Mouse (Mus musculus) forebrain, embryonic 11.5 days (tissue): ENCODE results near the gene Usp9x. TPM values are rescaled to one million over a fixed set of nuclear protein-coding genes. Genes with fewer than 3 reads are reported as not detected.

Experiments
- ATAC-seq: fragments of 200-750 bp; cut with Nextera tagmentation; replicated peaks from 2 replicates; pipeline ENCODE4 v1.8.0; 2017; ENCODE audit warnings: moderate TSS enrichment; ENCODE audit not compliant: low FRiP score
- DNase-seq: peaks from one replicate; pipeline ENCODE4 v3.0.0-alpha.2; 2017; ENCODE audit warnings: low spot score
- H3K27ac ChIP-seq: fragments of 300-500 bp; sonication (generic); 2 replicates; pipeline ENCODE4 v1.5.1; 2014; ENCODE audit warnings: low read depth, low read length
- H3K27me3 ChIP-seq: fragments of 300-500 bp; sonication (generic); 2 replicates; pipeline ENCODE4 v1.6.1; 2014; ENCODE audit warnings: mild to moderate bottlenecking, low read length, mixed read lengths; ENCODE audit not compliant: control insufficient read depth, insufficient read depth
- H3K36me3 ChIP-seq: fragments of 300-500 bp; sonication (generic); 2 replicates; pipeline ENCODE4 v1.6.1; 2014; ENCODE audit warnings: mild to moderate bottlenecking, low read length, moderate library complexity, mixed read lengths; ENCODE audit not compliant: control insufficient read depth, insufficient read depth
- H3K4me1 ChIP-seq: fragments of 300-500 bp; sonication (generic); replicated peaks from 2 replicates; pipeline ENCODE4 v1.6.1; 2014; ENCODE audit warnings: low read length, mixed read lengths; ENCODE audit not compliant: control insufficient read depth, insufficient read depth
- H3K4me2 ChIP-seq: fragments of 300-500 bp; sonication (generic); 2 replicates; pipeline ENCODE4 v1.6.1; 2014; ENCODE audit warnings: low read depth, mild to moderate bottlenecking, low read length, moderate library complexity, mixed read lengths; ENCODE audit not compliant: severe bottlenecking
- H3K4me3 ChIP-seq: fragments of 300-500 bp; sonication (generic); 2 replicates; pipeline ENCODE4 v1.5.1; 2014; ENCODE audit warnings: low read depth, low read length
- H3K9ac ChIP-seq: fragments of 300-500 bp; sonication (generic); 2 replicates; pipeline ENCODE4 v1.6.1; 2014; ENCODE audit warnings: low read length
- H3K9me3 ChIP-seq: fragments of 300-500 bp; sonication (generic); 2 replicates; pipeline ENCODE4 v1.6.1; 2016; ENCODE audit warnings: low read length, mixed read lengths; ENCODE audit not compliant: control insufficient read depth
- WGBS: fragments of 180-500 bp; shearing (Covaris S2); extraction: QIAGEN DNeasy Blood & Tissue Kit; methylation state at CpG from one replicate; pipeline ENCODE4 v1.1.7; 2014; 5-methylcytosine and 5-hydroxymethylcytosine counted together
- polyA plus RNA-seq: library from polyadenylated mRNA; unstranded; fragments of >200 nt; fragmentation: Nextera tagmentation; extraction: Ambion mirVana; gene quantifications from 2 replicates; pipeline ENCODE4 v1.2.1, GENCODE M21; 2014

Gene Usp9x
- polyA plus RNA-seq = 64.2 and 76.0 TPM in 2 replicates

DNA sequence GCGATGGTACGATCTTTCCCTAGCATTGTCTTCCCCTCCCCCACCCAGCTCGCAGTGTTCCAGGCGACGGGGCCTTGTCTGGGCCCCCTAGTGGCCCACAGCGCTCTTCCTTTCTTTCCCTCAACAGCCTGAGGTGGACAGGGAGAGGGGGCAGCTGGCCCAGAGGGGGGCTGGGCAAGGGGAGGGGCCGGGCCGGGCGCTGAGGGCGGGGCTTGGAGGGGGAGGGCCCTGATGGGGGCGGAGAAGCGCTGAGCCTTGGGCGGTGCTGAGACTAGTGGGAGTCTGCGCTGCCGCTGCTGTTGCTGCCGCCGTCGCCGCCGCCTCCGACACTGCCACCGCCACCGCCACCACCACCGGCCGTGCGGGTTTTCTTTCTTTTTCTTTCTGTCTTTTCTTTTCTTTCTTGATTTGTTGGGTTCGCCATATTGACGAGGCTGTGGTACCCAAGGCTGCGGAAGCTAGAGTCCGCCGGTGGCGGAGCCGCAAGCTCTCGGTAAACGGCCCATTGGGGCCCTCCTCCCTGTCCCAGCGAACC, at the start of gene Usp9x:
TSS of gene Usp9x (plus strand) at position 258 of the 535 bp plus-strand sequence.
- H3K27me3 ChIP-seq = peaks cover 2% of the 10 kb centered on the region; the same call in 1 of the 2 replicates
- peak within 1 kb of the TSS; percentile 92 for H3K27ac ChIP-seq
- H3K36me3 ChIP-seq = no peaks in the 10 kb centered on the region
- 20% methylated on average over 30 of the region's 36 CpGs for WGBS
- no peaks in the 10 kb centered on the region for H3K4me1 ChIP-seq
- DNase-seq = peak; percentile 96
- peak within 1 kb of the TSS; percentile 82 for H3K9ac ChIP-seq
- peak within 1 kb of the TSS; percentile 70 for H3K4me3 ChIP-seq
- peak within 1 kb of the TSS; percentile 41; the same call in 1 of the 2 replicates for H3K4me2 ChIP-seq
- no peaks in the 10 kb centered on the region for H3K9me3 ChIP-seq
- ATAC-seq = peak; percentile 91

DNA sequence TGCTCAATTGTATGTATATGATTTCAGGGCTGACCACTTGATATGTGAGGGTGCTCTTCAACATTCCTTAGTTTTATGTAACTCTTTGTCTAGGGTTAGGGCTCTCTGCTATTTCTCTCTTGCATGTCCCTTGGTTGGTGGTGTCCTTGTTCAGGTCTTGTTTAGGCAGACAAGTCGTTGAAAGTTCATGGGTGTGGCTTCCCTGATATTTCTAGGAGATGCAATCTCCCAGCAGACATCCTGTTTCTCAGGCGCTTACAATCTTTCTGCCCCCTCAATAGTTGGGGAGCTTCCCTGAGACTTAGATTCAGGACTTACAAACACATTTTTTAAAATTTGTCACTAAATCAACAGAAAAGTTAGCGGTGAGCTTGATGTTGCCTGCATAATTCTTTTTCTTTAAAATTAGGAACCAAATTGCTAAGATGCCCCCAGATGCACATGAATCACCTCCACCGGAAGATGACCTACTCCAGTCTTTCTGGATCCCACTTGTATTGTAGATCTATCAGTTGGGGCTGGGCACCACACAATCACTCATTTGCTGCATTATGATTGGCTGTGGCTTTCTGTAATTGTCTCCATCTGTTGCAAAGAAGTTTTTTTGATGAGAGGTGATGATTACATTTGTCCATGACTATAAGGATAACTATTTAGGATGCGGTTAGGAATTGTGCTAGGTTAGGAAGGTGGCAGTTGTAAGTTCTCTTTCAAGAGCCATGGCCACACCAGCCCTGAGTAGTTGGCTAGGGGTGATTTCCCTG, 48.6 kb upstream of the Usp9x start:
- no peaks in the 10 kb centered on the region for H3K9me3 ChIP-seq
- H3K4me2 ChIP-seq = no peak overlapping the region
- WGBS = 85% methylated on average over 5 of the region's 5 CpGs
- H3K9ac ChIP-seq = no peak overlapping the region
- H3K27ac ChIP-seq = no peak overlapping the region
- no peak overlapping the region for H3K4me3 ChIP-seq
- no peak for ATAC-seq
- DNase-seq = no peak
- no peaks in the 10 kb centered on the region for H3K27me3 ChIP-seq
- H3K36me3 ChIP-seq = no peaks in the 10 kb centered on the region
- no peaks in the 10 kb centered on the region for H3K4me1 ChIP-seq

DNA sequence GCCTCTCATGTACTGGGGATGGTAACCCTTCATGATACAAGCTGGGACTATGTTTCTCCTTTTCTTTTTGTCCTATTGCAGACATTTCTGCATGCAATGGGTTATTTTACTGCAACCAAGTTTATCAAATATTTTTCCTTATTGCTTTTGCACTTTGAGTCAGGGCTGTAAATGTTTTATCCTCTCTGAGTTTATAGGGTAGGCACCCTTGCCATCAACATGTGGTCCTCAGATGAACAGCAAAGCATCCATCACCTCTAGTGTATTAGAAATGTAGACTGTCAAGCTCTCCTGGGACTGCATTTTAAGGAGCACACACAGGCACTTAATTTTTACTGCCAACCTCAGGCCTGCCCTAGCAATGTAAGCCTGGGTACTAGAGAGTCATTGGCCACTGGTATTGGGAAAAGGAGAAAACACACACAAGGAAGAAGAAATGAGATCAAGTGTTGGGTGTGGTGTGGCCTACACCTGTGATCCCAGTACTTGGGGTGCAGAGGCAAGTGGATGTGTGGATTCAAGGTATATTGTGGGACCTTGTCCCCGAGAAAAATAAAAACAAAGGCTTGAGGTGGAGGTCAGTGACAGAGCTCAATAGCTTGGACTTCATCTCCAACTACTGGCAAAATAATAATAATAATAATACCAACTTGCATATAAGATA, 46.6 kb upstream of the Usp9x start:
- no peak overlapping the region for H3K4me2 ChIP-seq
- H3K27me3 ChIP-seq = no peaks in the 10 kb centered on the region
- H3K4me3 ChIP-seq = no peak overlapping the region
- no peak overlapping the region for H3K9ac ChIP-seq
- no peaks in the 10 kb centered on the region for H3K36me3 ChIP-seq
- DNase-seq = no peak
- no peak for ATAC-seq
- H3K9me3 ChIP-seq = no peaks in the 10 kb centered on the region
- no peak overlapping the region for H3K27ac ChIP-seq
- WGBS = 85% methylated on average over 1 of the region's 1 CpGs
- no peaks in the 10 kb centered on the region for H3K4me1 ChIP-seq

DNA sequence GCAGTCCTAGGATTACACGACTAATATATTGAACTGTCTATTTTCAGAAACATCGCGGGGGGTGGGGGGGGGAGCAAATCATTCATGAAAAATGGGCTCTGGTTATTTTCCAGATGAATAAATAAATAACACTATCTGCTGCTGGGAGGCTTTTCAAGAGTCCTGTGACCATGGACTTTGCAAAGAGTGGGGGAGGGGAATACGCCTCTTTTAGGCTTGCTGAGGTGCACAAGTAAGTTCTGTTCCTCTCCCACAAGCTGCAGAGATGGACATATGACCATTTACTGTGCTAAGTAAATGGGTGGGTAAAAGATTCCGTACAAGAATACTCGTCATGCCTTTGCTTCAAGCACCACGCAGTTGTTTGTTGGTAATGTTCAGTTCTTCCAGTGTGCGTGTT, 46.0 kb upstream of the Usp9x start:
- DNase-seq (no peak), ATAC-seq (no peak)
- Histone ChIP-seq H3K9me3 (no peaks in the 10 kb centered on the region), H3K4me1 (no peaks in the 10 kb centered on the region), H3K9ac (no peak overlapping the region), H3K27me3 (no peaks in the 10 kb centered on the region), H3K27ac (no peak overlapping the region), H3K4me2 (no peak overlapping the region), H3K4me3 (no peak overlapping the region), H3K36me3 (no peaks in the 10 kb centered on the region)
- WGBS = 80% methylated on average over 8 of the region's 8 CpGs

DNA sequence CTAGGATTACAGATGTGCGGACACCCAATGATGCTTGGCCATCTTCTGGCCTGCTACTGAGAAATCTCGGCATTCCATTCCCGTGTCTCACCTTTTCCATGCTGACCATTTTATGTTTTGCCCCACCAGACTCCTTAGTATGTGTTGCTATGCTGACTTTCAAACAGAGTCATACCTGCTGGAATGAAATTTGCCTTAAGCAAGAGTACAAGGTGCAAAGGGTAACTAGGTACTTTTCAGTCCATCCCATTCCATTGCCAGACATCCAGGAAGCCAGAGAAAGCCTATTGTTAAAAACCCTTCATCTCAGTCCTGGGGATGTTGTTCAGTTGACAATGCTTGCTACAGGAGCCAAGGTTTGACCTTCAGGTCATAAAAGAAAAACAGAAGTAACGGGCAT, 43.1 kb upstream of the Usp9x start:
- Histone ChIP-seq H3K4me1 (no peaks in the 10 kb centered on the region), H3K27me3 (no peaks in the 10 kb centered on the region), H3K4me2 (no peak overlapping the region), H3K9me3 (no peaks in the 10 kb centered on the region), H3K4me3 (no peak overlapping the region), H3K27ac (no peak overlapping the region), H3K36me3 (no peaks in the 10 kb centered on the region), H3K9ac (no peak overlapping the region)
- no peak for DNase-seq
- 92% methylated on average over 4 of the region's 4 CpGs for WGBS
- ATAC-seq = no peak

DNA sequence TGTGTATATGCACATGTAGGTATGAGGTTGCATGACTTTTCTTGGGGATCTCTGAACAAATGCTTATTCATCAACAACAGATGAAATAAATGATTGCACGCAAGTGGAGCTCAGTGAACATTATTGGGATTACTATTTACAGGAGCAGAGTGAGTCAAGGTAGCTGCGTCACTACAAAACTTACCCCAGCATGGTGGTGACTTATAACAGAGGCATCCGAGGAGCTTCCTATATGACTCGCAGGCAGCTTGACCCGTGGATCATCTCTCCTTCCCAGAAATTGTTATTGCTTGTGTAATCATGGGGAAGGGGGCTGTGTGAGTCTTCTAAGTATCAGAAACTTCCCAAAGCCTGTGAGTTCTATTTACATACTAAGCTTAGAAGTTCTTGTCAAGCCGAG, 41.3 kb upstream of the Usp9x start:
- 88% methylated on average over 6 of the region's 6 CpGs for WGBS
- ATAC-seq = no peak
- no peak overlapping the region for H3K27ac ChIP-seq

DNA sequence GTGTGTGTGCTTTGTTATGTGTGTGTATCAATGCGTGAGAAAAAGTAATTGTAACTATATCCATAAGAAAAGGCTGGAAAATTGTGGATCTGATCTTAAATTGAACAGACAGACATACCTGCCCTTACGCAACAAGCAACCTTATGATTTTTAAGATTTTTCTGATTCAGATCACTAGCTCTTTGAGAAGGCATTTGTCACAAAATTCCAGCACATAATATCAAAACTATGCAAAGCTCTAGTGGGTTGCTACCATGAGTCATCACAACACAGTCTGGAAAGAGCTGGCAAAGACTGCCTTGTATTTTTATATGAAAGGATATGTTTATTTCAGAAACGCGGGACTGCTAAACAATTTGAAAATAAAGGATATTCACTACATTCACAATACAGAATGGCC, 34.2 kb upstream of the Usp9x start:
- H3K4me2 ChIP-seq = no peak overlapping the region
- no peaks in the 10 kb centered on the region for H3K36me3 ChIP-seq
- no peaks in the 10 kb centered on the region for H3K4me1 ChIP-seq
- no peaks in the 10 kb centered on the region for H3K9me3 ChIP-seq
- 86% methylated on average over 4 of the region's 4 CpGs for whole genome bisulfite sequencing
- H3K9ac ChIP-seq = no peak overlapping the region
- no peak overlapping the region for H3K27ac ChIP-seq
- no peak for DNase-seq
- ATAC-seq = no peak
- H3K4me3 ChIP-seq = no peak overlapping the region
- no peaks in the 10 kb centered on the region; the same call in 1 of the 2 replicates for H3K27me3 ChIP-seq

More for the DNA sequence above, 41.3 kb upstream of the Usp9x start:
- Histone ChIP-seq H3K4me3 (no peak overlapping the region), H3K4me1 (no peaks in the 10 kb centered on the region), H3K4me2 (no peak overlapping the region), H3K36me3 (no peaks in the 10 kb centered on the region), H3K9ac (no peak overlapping the region), H3K9me3 (no peaks in the 10 kb centered on the region), H3K27me3 (no peaks in the 10 kb centered on the region)
- DNase-seq = no peak

DNA sequence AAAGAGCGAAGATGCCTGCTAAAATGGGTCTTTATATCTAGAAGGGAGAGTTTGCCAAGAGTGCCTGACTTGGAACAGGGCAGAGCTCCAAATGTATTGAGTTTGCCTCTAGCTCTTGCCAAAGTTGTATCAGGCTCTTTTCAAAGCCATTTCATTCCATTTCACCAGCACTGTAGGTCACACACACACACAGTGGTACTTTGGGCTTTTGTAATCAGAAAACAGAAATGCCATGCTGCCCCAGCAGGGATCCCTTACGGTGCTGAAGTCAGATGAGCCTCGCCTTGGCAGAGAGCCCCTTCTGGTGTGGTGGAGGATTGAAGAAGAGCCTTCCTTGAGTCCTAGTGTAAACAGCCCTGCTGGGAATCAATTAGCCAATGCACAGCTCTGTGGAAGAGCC, 32.1 kb upstream of the Usp9x start:
- Histone ChIP-seq H3K9me3 (no peaks in the 10 kb centered on the region), H3K4me3 (no peak overlapping the region), H3K27me3 (no peaks in the 10 kb centered on the region; the same call in 1 of the 2 replicates), H3K36me3 (no peaks in the 10 kb centered on the region), H3K4me1 (no peaks in the 10 kb centered on the region), H3K9ac (no peak overlapping the region), H3K27ac (no peak overlapping the region), H3K4me2 (no peak overlapping the region)
- ATAC-seq (no peak), DNase-seq (no peak)
- WGBS = 43% methylated on average over 3 of the region's 3 CpGs
